Mouse (Mus musculus): Measurements from ENCODE around the gene Fto. TPM values are rescaled to one million over a fixed set of nuclear protein-coding genes. Genes with fewer than 3 reads are reported as not detected.

Fto gene
- total RNA-seq, 1 experiment = 16.8 TPM

DNA sequence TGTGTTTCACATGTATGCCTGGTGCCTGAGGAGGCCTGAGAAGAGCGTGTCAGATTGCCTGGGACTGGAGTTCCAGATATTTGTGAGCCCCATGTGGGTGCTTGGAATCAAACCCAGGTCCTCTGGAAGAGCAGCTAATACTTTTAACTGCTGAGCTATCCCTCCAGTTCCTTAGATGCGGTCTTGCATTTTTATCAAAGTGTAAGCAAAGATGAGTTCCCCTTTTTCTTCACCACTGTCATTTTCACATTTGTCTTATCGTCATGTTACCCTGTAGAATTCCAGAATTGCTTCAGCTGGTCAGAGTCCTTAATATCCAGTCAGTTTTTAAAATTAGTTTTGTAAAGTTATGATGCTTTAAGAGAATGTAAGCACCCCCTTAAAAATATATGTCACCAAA, 264.3 kb downstream of the Fto start:
- H3K27ac ChIP-seq (ENCODE audit: insufficient read depth, low read depth, low read length, poor library complexity, severe bottlenecking) = no peak overlapping the region
- in situ Hi-C loops (cut with MboI; ENCODE audit: low sequenced_read_pairs in 2 of 2, unreplicated experiment in 2 of 2) = no loop called here
- H3K4me1 ChIP-seq (ENCODE audit: control insufficient read depth in 2 of 2, insufficient read depth in 2 of 2, low read length in 2 of 2, poor library complexity in 1 of 2) = no peaks in the 10 kb centered on the region
- H3K4me3 ChIP-seq (ENCODE audit: insufficient read depth in 1 of 2, low read depth in 1 of 2, low read length in 2 of 2, poor library complexity in 1 of 2, severe bottlenecking in 1 of 2) = no peak overlapping the region
- TF ChIP-seq CHD2 (IDR thresholded peaks at IDR 0.05; ENCODE audit: low read depth, low read length) = no peak
- TF ChIP-seq HCFC1 (IDR thresholded peaks at IDR 0.05; ENCODE audit: borderline replicate concordance, insufficient read depth, low read length) = no peak
- no peak for TF ChIP-seq ZC3H11A (IDR thresholded peaks at IDR 0.05; ENCODE audit: borderline replicate concordance, low read depth, low read length)
- no peaks in the 10 kb centered on the region for H3K9me3 ChIP-seq (ENCODE audit: control insufficient read depth, insufficient read depth, low read depth, low read length)
- H3K9ac ChIP-seq (ENCODE audit: insufficient read depth, low read depth, low read length, poor library complexity, severe bottlenecking) = no peak overlapping the region
- peaks cover 3% of the 10 kb centered on the region; the same call in 1 of the 2 replicates for H3K36me3 ChIP-seq (ENCODE audit: control insufficient read depth, insufficient read depth, low read length, poor library complexity, severe bottlenecking)
- no peak for DNase-seq (ENCODE audit: low read depth, low spot score)

DNA sequence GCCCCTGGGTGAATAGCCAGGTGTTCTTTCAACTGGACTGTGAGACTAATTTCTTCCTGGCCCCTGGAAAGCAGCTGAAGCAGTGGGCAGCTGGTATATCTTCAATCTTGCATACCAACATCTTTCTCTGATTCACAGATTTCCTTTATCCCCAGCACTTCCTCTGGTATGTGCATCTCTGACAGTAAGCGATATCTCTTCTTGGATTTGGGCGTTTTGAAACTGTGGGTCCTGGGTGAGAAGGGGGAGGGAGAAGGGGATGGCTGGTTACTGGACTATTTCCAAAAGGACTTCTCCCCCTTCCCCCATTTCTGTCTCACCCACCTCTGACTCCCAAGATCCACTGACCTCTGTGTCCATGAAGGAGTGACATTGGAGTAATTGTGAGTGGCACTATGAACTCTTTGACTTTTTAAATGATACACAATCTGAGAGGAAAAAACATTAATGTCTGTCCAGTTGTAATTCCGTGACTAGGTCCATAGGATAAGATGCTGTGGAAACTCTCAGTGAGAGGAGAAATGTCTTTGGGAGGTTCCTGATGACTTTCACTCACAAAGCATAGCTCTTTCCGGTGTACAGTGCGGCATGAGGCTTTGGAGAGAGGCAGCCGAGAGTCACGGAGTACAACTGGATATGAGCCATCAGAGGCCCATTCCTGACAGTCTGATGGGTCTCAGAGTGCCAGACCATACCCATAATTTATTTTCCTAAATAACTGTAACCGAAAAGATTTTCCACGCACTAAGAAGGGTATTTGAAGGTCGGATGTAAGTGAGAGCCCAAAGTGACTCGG, 271.5 kb downstream of the Fto start:
- H3K4me3 ChIP-seq (ENCODE audit: insufficient read depth in 1 of 2, low read depth in 1 of 2, low read length in 2 of 2, poor library complexity in 1 of 2, severe bottlenecking in 1 of 2) = no peak overlapping the region
- H3K27ac ChIP-seq (ENCODE audit: insufficient read depth, low read depth, low read length, poor library complexity, severe bottlenecking) = no peak overlapping the region
- no peak overlapping the region for H3K9ac ChIP-seq (ENCODE audit: insufficient read depth, low read depth, low read length, poor library complexity, severe bottlenecking)
- H3K36me3 ChIP-seq (ENCODE audit: control insufficient read depth, insufficient read depth, low read length, poor library complexity, severe bottlenecking) = peaks cover 3% of the 10 kb centered on the region; the same call in 1 of the 2 replicates
- no peak for TF ChIP-seq CHD2 (IDR thresholded peaks at IDR 0.05; ENCODE audit: low read depth, low read length)
- H3K4me1 ChIP-seq (ENCODE audit: control insufficient read depth in 2 of 2, insufficient read depth in 2 of 2, low read length in 2 of 2, poor library complexity in 1 of 2) = no peaks in the 10 kb centered on the region
- H3K9me3 ChIP-seq (ENCODE audit: control insufficient read depth, insufficient read depth, low read depth, low read length) = no peaks in the 10 kb centered on the region
- in situ Hi-C loops (cut with MboI; ENCODE audit: low sequenced_read_pairs in 2 of 2, unreplicated experiment in 2 of 2) = no loop called here
- DNase-seq (ENCODE audit: low read depth, low spot score) = no peak

DNA sequence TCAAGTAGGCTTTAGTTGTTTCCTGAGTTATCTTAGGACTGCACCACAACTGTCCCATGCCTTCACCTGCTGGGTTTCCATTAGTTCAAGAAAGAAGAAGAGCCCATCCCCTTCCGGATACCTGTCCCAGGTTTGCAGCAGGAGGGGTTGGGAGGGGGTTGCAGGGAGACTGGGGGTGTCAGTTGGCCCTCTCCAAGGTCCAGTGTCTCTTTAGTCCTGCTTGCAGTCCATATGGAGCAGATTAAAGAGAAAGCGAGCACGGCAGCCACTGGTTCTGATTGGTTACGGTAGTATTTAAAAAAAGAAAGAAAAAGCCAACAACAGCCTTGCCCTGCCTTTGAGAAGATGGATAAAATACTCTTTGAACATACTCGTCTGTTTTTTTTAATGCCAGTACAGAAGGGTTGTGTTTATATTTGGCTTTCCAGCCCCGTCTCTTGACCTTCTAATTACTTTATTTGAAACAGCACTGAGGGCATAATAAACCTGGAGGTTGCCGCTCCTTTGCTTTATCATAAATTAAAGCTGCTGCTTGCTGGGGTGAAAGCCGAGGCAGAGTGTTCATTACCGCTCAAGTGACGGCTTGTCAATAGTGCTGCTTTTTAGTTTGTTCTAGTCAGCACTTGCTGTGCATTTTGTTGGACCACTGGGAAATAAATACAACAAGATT, 279.2 kb downstream of the Fto start:
- Histone ChIP-seq H3K9me3 (ENCODE audit: control insufficient read depth, insufficient read depth, low read depth, low read length) (no peaks in the 10 kb centered on the region), H3K27ac (ENCODE audit: insufficient read depth, low read depth, low read length, poor library complexity, severe bottlenecking) (no peak overlapping the region), H3K36me3 (ENCODE audit: control insufficient read depth, insufficient read depth, low read length, poor library complexity, severe bottlenecking) (no peaks in the 10 kb centered on the region), H3K4me1 (ENCODE audit: control insufficient read depth in 2 of 2, insufficient read depth in 2 of 2, low read length in 2 of 2, poor library complexity in 1 of 2) (no peaks in the 10 kb centered on the region), H3K4me3 (ENCODE audit: insufficient read depth in 1 of 2, low read depth in 1 of 2, low read length in 2 of 2, poor library complexity in 1 of 2, severe bottlenecking in 1 of 2) (no peak overlapping the region), H3K9ac (ENCODE audit: insufficient read depth, low read depth, low read length, poor library complexity, severe bottlenecking) (no peak overlapping the region)
- in situ Hi-C loops (cut with MboI; ENCODE audit: low sequenced_read_pairs in 2 of 2, unreplicated experiment in 2 of 2) = no loop called here
- TF ChIP-seq ZC3H11A (IDR thresholded peaks at IDR 0.05; ENCODE audit: borderline replicate concordance, low read depth, low read length) (no peak), HCFC1 (IDR thresholded peaks at IDR 0.05; ENCODE audit: borderline replicate concordance, insufficient read depth, low read length) (no peak), MAFK (IDR thresholded peaks at IDR 0.05; ENCODE audit: insufficient read depth, low read depth, low read length) (no peak), CHD2 (IDR thresholded peaks at IDR 0.05; ENCODE audit: low read depth, low read length) (no peak), ZNF384 (IDR thresholded peaks at IDR 0.05; ENCODE audit: low read depth, low read length) (no peak)
- no peak for DNase-seq (ENCODE audit: low read depth, low spot score)

DNA sequence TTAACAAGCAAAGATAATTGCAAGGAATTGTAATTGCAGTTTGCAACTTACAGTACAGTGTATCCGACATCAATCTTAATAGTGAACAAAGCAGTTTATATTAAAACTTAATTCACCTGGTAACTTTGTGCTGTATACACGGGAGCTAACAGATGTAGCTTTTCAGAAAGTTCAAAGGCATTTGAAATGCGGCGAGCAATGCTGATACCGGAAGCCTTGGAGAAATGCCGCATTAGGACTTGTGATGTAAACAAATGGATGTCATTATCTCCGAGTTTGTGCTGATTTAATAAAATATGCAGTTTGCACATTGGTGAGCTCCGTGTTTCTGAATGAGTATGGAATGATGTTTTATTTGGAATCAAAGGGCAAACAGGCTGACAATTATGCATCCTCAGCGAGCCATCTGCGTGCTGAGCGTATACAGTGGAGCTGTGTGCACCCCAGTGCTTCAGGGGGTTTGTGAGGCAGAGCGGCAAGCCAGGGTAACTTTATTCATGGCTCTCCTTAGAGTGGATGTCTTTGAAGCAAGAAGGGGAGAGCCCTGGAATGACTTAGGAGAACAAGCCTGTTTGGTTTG, 280.0 kb downstream of the Fto start:
- H3K27ac ChIP-seq (ENCODE audit: insufficient read depth, low read depth, low read length, poor library complexity, severe bottlenecking) = no peak overlapping the region
- in situ Hi-C loops (cut with MboI; ENCODE audit: low sequenced_read_pairs in 2 of 2, unreplicated experiment in 2 of 2) = no loop called here
- TF ChIP-seq CHD2 (IDR thresholded peaks at IDR 0.05; ENCODE audit: low read depth, low read length) (no peak), HCFC1 (IDR thresholded peaks at IDR 0.05; ENCODE audit: borderline replicate concordance, insufficient read depth, low read length) (no peak), ZNF384 (IDR thresholded peaks at IDR 0.05; ENCODE audit: low read depth, low read length) (no peak), ZC3H11A (IDR thresholded peaks at IDR 0.05; ENCODE audit: borderline replicate concordance, low read depth, low read length) (no peak), MAFK (IDR thresholded peaks at IDR 0.05; ENCODE audit: insufficient read depth, low read depth, low read length) (no peak)
- H3K4me3 ChIP-seq (ENCODE audit: insufficient read depth in 1 of 2, low read depth in 1 of 2, low read length in 2 of 2, poor library complexity in 1 of 2, severe bottlenecking in 1 of 2) = no peak overlapping the region
- H3K4me1 ChIP-seq (ENCODE audit: control insufficient read depth in 2 of 2, insufficient read depth in 2 of 2, low read length in 2 of 2, poor library complexity in 1 of 2) = peaks cover 0 to 2% of the 10 kb centered on the region in 2 experiments; a peak in 1 of 4 replicates
- DNase-seq (ENCODE audit: low read depth, low spot score) = no peak
- no peaks in the 10 kb centered on the region for H3K9me3 ChIP-seq (ENCODE audit: control insufficient read depth, insufficient read depth, low read depth, low read length)
- H3K36me3 ChIP-seq (ENCODE audit: control insufficient read depth, insufficient read depth, low read length, poor library complexity, severe bottlenecking) = no peaks in the 10 kb centered on the region
- H3K9ac ChIP-seq (ENCODE audit: insufficient read depth, low read depth, low read length, poor library complexity, severe bottlenecking) = no peak overlapping the region
